Mouse (Mus musculus) neural tube, embryonic 13.5 days (tissue): ENCODE results near the gene Hdac9. TPM values are rescaled to one million over a fixed set of nuclear protein-coding genes. Genes with fewer than 3 reads are reported as not detected.
"Not testable (repeated sequence)": the region's sequence is repeated elsewhere in the genome, so short reads cannot be mapped to it uniquely, and the experiment has no call there.

Source experiments
- ATAC-seq: fragments of 200-750 bp; cut with Nextera tagmentation; 2 replicates; pipeline ENCODE4 v1.8.0; 2017; ENCODE audit warnings: low read depth, mild to moderate bottlenecking, moderate TSS enrichment, moderate library complexity
- H3K27ac ChIP-seq: fragments of 300-500 bp; sonication (generic); replicated peaks from 2 replicates; pipeline ENCODE4 v1.5.1; 2015; ENCODE audit warnings: moderate library complexity, mild to moderate bottlenecking, inconsistent platforms
- H3K27me3 ChIP-seq: fragments of 300-500 bp; sonication (generic); 2 replicates; pipeline ENCODE4 v1.6.1; 2015; ENCODE audit warnings: mild to moderate bottlenecking, inconsistent platforms
- H3K36me3 ChIP-seq: fragments of 300-500 bp; sonication (generic); 2 replicates; pipeline ENCODE4 v1.6.1; 2015; ENCODE audit warnings: mild to moderate bottlenecking, inconsistent platforms
- H3K4me1 ChIP-seq: fragments of 300-500 bp; sonication (generic); replicated peaks from 2 replicates; pipeline ENCODE4 v1.6.1; 2015; ENCODE audit warnings: inconsistent platforms
- H3K4me2 ChIP-seq: fragments of 300-500 bp; sonication (generic); 2 replicates; pipeline ENCODE4 v1.6.1; 2015; ENCODE audit warnings: inconsistent platforms, mild to moderate bottlenecking, moderate library complexity
- H3K4me3 ChIP-seq: fragments of 300-500 bp; sonication (generic); 2 replicates; pipeline ENCODE4 v1.5.1; 2015; ENCODE audit warnings: mild to moderate bottlenecking, inconsistent platforms
- H3K9ac ChIP-seq: fragments of 300-500 bp; sonication (generic); 2 replicates; pipeline ENCODE4 v1.6.1; 2015; ENCODE audit warnings: moderate library complexity, mild to moderate bottlenecking, inconsistent platforms
- H3K9me3 ChIP-seq: fragments of 300-500 bp; sonication (generic); 2 replicates; pipeline ENCODE4 v1.6.1; 2016; ENCODE audit warnings: inconsistent platforms
- WGBS: fragments of 180-500 bp; shearing (Covaris S2); methylation state at CpG from one replicate; pipeline ENCODE4 v1.1.7; 2015; 5-methylcytosine and 5-hydroxymethylcytosine counted together
- polyA plus RNA-seq: library from polyadenylated mRNA; unstranded; fragments of >200 nt; fragmentation: Nextera tagmentation; extraction: Ambion mirVana; gene quantifications from 2 replicates; pipeline ENCODE4 v1.2.1, GENCODE M21; 2015

The Hdac9 gene
- polyA plus RNA-seq, 1 experiment from 2014 or later: 9.6 TPM

GRCm38 (mm10) chr12:34452643-34453042, 464.3 kb downstream of the Hdac9 start:
- Histone ChIP-seq H3K27ac (no peak overlapping the region), H3K36me3 (no peaks in the 10 kb centered on the region), H3K9ac (no peak overlapping the region), H3K4me2 (no peak overlapping the region), H3K4me3 (no peak overlapping the region), H3K4me1 (no peaks in the 10 kb centered on the region), H3K27me3 (no peaks in the 10 kb centered on the region), H3K9me3 (no peaks in the 10 kb centered on the region)
- WGBS: 89% methylated on average over 5 of the region's 5 CpGs
- ATAC-seq: no peak

GRCm38 (mm10) chr12:34451198-34451597, 465.7 kb downstream of the Hdac9 start:
- no peak overlapping the region for H3K27ac ChIP-seq
- H3K36me3 ChIP-seq: no peaks in the 10 kb centered on the region
- no peaks in the 10 kb centered on the region for H3K4me1 ChIP-seq
- H3K4me2 ChIP-seq: no peak overlapping the region
- no peaks in the 10 kb centered on the region for H3K27me3 ChIP-seq
- no peaks in the 10 kb centered on the region for H3K9me3 ChIP-seq
- no peak overlapping the region for H3K4me3 ChIP-seq
- no peak for ATAC-seq
- 58% methylated on average over 2 of the region's 2 CpGs for WGBS
- no peak overlapping the region for H3K9ac ChIP-seq

DNA sequence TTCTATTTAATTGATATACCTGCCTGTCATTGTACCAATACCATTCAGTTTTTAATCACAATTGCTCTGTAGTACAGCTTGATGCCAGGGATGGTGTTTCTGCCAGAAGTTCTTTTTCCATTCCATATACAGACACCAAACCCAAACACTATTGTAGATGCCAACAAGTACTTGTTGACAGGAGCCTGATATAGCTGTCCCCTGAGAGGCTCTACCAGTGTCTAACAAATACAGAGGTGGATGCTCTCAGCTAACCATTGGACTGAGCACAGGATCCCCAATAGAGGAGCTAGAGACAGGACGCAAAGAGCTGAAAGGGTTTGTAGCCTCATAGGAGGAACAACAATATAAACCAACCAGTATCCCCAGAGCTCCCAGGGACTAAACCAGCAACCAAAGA, 472.2 kb downstream of the Hdac9 start:
- not testable (repeated sequence) for H3K4me2 ChIP-seq, H3K27ac ChIP-seq, ATAC-seq, H3K36me3 ChIP-seq, H3K4me3 ChIP-seq, H3K4me1 ChIP-seq, H3K9me3 ChIP-seq, H3K27me3 ChIP-seq, H3K9ac ChIP-seq
- 100% methylated on average over 1 of the region's 1 CpGs for WGBS

GRCm38 (mm10) chr12:34440930-34441329, 476.0 kb downstream of the Hdac9 start:
- H3K4me3 ChIP-seq: no peak overlapping the region
- no peaks in the 10 kb centered on the region for H3K36me3 ChIP-seq
- H3K4me2 ChIP-seq: no peak overlapping the region
- WGBS: 61% methylated on average over 8 of the region's 8 CpGs
- no peak overlapping the region for H3K9ac ChIP-seq
- no peaks in the 10 kb centered on the region for H3K27me3 ChIP-seq
- no peaks in the 10 kb centered on the region for H3K4me1 ChIP-seq
- H3K27ac ChIP-seq: no peak overlapping the region
- ATAC-seq: 0 out of 2 replicates have a peak, but pooled peaks have one; percentile 19
- H3K9me3 ChIP-seq: no peaks in the 10 kb centered on the region

GRCm38 (mm10) chr12:34432919-34433318, 484.0 kb downstream of the Hdac9 start:
- no peak for ATAC-seq

DNA sequence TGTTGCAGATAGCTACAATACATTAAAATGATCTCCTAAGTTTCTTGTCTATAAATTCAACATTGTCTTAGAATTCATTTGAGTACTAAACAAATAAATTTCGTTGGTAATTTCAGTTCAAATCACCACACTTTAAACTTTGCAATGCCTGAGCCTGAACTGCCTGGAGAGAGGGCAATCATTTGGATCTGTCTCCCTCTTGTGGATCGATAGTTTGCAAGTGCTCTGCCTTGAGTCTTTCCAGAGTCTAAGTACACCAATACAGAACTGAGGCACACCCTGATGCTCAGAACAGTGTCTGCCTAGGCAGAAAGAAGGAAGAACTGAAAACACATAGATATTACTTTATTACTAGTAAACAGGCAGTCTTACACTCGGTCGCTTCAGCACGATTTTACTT, 484.4 kb downstream of the Hdac9 start:
- no peak overlapping the region for H3K27ac ChIP-seq
- H3K27me3 ChIP-seq: no peaks in the 10 kb centered on the region
- H3K36me3 ChIP-seq: no peaks in the 10 kb centered on the region
- no peak overlapping the region for H3K4me2 ChIP-seq
- H3K9me3 ChIP-seq: no peaks in the 10 kb centered on the region
- H3K4me3 ChIP-seq: no peak overlapping the region
- no peak overlapping the region for H3K9ac ChIP-seq
- no peaks in the 10 kb centered on the region for H3K4me1 ChIP-seq
- 59% methylated on average over 5 of the region's 5 CpGs for WGBS
- ATAC-seq: no peak

More at GRCm38 (mm10) chr12:34432919-34433318, 484.0 kb downstream of the Hdac9 start:
- WGBS: 76% methylated on average over 6 of the region's 6 CpGs
- no peak overlapping the region for H3K9ac ChIP-seq
- no peaks in the 10 kb centered on the region for H3K27me3 ChIP-seq
- no peak overlapping the region for H3K4me2 ChIP-seq
- no peaks in the 10 kb centered on the region for H3K36me3 ChIP-seq
- H3K4me3 ChIP-seq: no peak overlapping the region
- H3K27ac ChIP-seq: no peak overlapping the region
- no peaks in the 10 kb centered on the region for H3K4me1 ChIP-seq
- no peaks in the 10 kb centered on the region for H3K9me3 ChIP-seq

DNA sequence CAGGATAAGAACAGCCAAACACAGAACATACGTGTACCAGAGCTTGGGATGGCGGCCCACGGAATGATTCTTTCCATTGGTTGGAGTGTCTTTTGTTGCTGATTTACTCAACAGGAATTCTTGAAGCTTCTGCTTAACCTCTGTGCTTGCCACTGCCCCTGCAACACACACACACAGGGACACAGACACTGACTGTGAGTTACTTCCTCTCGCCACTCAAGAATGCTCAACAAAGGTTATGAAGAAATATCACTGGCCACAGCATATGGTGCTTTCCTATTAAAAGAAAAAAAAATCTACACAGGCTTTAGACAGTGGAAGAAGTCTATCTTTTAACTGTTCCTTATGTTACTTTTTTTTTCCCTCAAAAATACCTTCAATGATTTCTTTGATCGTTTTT, 485.1 kb downstream of the Hdac9 start:
- H3K4me1 ChIP-seq: no peaks in the 10 kb centered on the region
- no peak for ATAC-seq
- H3K9ac ChIP-seq: no peak overlapping the region
- H3K27me3 ChIP-seq: no peaks in the 10 kb centered on the region
- 81% methylated on average over 5 of the region's 5 CpGs for WGBS
- H3K27ac ChIP-seq: no peak overlapping the region
- H3K36me3 ChIP-seq: no peaks in the 10 kb centered on the region
- H3K4me2 ChIP-seq: no peak overlapping the region
- no peaks in the 10 kb centered on the region for H3K9me3 ChIP-seq
- H3K4me3 ChIP-seq: no peak overlapping the region

DNA sequence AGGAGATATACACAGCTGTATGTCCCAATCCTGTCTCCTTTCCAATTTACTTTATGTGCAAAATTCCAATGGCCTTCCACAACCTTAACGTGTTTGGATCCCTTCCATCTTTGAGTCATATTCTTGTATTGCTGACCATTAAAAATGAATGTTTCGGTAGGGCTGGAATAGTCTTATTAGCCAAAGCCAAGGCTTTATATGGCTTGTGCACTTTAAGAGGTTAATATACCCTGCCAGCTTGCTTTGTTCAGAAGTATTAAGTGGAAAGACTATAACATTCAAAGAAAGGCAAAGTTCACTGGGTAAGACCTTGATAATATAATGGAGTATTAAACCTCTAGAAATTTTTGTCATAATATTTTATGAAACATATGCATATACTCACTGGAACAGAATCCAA, 491.4 kb downstream of the Hdac9 start:
- no peak for ATAC-seq

DNA sequence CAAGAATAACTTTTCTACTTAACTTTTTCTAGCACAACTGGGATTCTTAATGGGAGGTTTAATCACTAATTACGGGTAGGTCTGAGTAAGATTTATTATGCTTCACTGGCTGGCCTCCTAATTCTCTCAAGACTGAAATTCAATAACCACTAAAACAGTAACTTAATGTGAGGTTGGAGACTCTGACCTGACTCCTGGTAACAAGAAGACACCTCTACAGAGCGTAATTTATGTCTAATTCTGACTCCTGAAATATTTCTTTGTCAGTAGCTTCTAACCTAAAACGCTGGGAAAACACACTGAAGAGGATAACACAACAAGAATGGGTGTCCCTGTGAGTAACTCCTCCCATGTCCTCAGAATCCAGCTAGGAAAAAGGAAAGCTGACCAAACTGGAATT, 508.8 kb downstream of the Hdac9 start:
- H3K4me2 ChIP-seq: no peak overlapping the region
- H3K4me3 ChIP-seq: no peak overlapping the region
- H3K9me3 ChIP-seq: no peaks in the 10 kb centered on the region
- no peaks in the 10 kb centered on the region for H3K27me3 ChIP-seq
- no peaks in the 10 kb centered on the region for H3K4me1 ChIP-seq
- no peak for ATAC-seq
- no peak overlapping the region for H3K9ac ChIP-seq
- WGBS: 49% methylated on average over 3 of the region's 3 CpGs
- H3K36me3 ChIP-seq: no peaks in the 10 kb centered on the region
- H3K27ac ChIP-seq: no peak overlapping the region

More for the DNA sequence above, 491.4 kb downstream of the Hdac9 start:
- Histone ChIP-seq H3K9ac (no peak overlapping the region), H3K36me3 (no peaks in the 10 kb centered on the region), H3K4me3 (no peak overlapping the region), H3K27me3 (no peaks in the 10 kb centered on the region), H3K27ac (no peak overlapping the region), H3K4me1 (no peaks in the 10 kb centered on the region), H3K9me3 (no peaks in the 10 kb centered on the region), H3K4me2 (no peak overlapping the region)
- WGBS: 80% methylated on average over 2 of the region's 2 CpGs

GRCm38 (mm10) chr12:34407143-34407542, 509.8 kb downstream of the Hdac9 start:
- 78% methylated on average over 3 of the region's 3 CpGs for WGBS
- Histone ChIP-seq H3K9ac (no peak overlapping the region), H3K9me3 (no peaks in the 10 kb centered on the region), H3K4me3 (no peak overlapping the region), H3K27me3 (no peaks in the 10 kb centered on the region), H3K4me1 (no peaks in the 10 kb centered on the region), H3K4me2 (no peak overlapping the region), H3K36me3 (no peaks in the 10 kb centered on the region), H3K27ac (no peak overlapping the region)
- ATAC-seq: no peak

DNA sequence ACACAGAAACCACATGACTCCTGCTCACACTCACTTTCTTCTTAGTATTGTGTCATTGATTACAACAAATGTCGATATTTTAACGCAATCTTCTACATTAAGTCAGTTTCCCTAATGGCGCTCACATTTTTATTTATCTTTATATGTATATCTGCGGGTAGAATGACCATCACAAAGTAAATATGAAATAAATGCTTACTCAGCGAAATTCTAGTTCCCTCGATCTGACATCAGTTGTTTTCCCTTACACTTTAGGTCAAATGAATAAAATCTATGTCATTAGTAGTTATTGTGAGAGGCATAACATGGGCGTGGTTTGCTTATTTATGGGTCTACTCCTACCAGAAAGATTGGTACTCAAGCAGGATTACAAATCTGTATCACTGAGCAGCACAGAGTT, 514.8 kb downstream of the Hdac9 start:
- Histone ChIP-seq H3K9ac (no peak overlapping the region), H3K9me3 (no peaks in the 10 kb centered on the region), H3K4me2 (no peak overlapping the region), H3K27me3 (no peaks in the 10 kb centered on the region), H3K27ac (no peak overlapping the region), H3K4me1 (no peaks in the 10 kb centered on the region), H3K4me3 (no peak overlapping the region), H3K36me3 (no peaks in the 10 kb centered on the region)
- no peak for ATAC-seq
- 95% methylated on average over 7 of the region's 7 CpGs for WGBS

- WGBS: 87% methylated on average over 10 of the region's 10 CpGs
- H3K36me3 ChIP-seq: no peaks in the 10 kb centered on the region
- no peak overlapping the region for H3K4me2 ChIP-seq
- H3K27me3 ChIP-seq: no peaks in the 10 kb centered on the region
- ATAC-seq: no peak
- H3K9ac ChIP-seq: no peak overlapping the region
- H3K4me1 ChIP-seq: no peaks in the 10 kb centered on the region
- no peaks in the 10 kb centered on the region for H3K9me3 ChIP-seq
- no peak overlapping the region for H3K27ac ChIP-seq
- no peak overlapping the region for H3K4me3 ChIP-seq
Observed at GRCm38 (mm10) chr12:34398611-34399010, 518.3 kb downstream of the Hdac9 start.

DNA sequence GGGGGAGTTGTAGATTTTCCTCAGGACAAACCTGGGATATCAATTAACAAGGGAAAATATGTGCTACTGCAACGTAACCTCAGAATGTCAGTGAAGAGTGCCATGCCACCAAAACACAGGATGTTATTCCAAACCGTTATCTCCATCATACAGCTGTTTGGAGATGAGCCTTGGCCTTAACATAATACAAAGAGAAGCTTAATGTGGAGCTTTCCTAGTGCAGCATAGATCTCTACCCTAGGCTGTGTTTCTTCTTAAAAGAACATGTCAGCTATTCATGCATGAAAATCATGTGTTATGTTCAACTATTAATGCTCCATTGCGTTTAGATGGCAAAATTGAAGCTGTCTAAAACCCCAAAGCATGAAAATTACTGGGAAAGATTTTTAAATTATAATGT, 522.6 kb downstream of the Hdac9 start:
- Histone ChIP-seq H3K27me3 (no peaks in the 10 kb centered on the region), H3K9ac (no peak overlapping the region), H3K9me3 (no peaks in the 10 kb centered on the region), H3K4me1 (no peaks in the 10 kb centered on the region), H3K36me3 (no peaks in the 10 kb centered on the region), H3K27ac (no peak overlapping the region), H3K4me3 (no peak overlapping the region), H3K4me2 (no peak overlapping the region)
- no peak for ATAC-seq
- 76% methylated on average over 3 of the region's 3 CpGs for WGBS
